Mouse (Mus musculus) large intestine, adult 2 months (tissue): ENCODE results near the gene Col3a1. TPM values are rescaled to one million over a fixed set of nuclear protein-coding genes. Genes with fewer than 3 reads are reported as not detected.

Experiments
- DNase-seq: peaks from one replicate; pipeline ENCODE4 v3.0.0-alpha.2; 2012; ENCODE audit warnings: low read depth, low spot score
- WGBS: fragments of 180-500 bp; shearing (Covaris S2); methylation state at CpG from one replicate; pipeline ENCODE4 v1.1.7; 2018; 5-methylcytosine and 5-hydroxymethylcytosine counted together
- polyA plus RNA-seq: library from polyadenylated mRNA; depleted of rRNA; stranded (reverse); fragments of >200 nt; gene quantifications from 2 replicates; pipeline ENCODE4 v1.2.3, GENCODE M21; 2012; rRNA removed

Gene Col3a1
- polyA plus RNA-seq, 1 experiment: 68.7 TPM

DNA sequence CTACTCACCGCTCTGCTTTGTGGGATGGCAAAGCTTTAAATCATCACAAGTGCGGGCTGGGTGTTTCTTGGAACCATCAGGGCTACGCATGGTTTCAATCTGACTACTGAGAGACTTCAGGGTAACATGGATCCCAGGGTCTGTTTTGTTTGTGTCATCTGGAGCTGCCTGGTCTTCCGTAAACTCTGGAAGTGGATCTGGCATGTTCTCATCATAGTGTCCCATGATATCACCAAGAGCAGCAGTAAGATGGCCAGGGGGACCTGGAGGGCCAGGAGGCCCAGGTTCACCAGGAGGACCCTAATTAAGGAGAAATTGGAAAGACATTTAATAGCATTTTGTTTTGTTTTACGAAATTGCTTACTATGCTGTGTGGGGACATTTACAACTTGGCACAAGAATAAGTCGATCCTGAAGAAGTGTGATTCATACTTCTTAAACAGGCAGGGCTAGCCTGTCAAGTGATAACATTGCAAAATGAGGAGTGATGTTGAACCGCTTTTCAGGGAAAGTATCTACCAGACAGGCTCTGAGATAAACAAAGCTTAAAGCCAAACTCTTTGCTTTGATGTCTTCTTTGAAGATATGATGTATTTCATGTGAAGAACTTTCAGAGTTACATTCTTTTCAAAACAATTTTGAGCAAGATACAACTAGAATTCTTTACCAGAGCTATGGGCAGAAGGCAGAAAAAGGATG is 68.8 kb downstream of the Col3a1 start:
- no peak for DNase-seq
- 63% methylated on average over 7 of the region's 7 CpGs for WGBS

DNA sequence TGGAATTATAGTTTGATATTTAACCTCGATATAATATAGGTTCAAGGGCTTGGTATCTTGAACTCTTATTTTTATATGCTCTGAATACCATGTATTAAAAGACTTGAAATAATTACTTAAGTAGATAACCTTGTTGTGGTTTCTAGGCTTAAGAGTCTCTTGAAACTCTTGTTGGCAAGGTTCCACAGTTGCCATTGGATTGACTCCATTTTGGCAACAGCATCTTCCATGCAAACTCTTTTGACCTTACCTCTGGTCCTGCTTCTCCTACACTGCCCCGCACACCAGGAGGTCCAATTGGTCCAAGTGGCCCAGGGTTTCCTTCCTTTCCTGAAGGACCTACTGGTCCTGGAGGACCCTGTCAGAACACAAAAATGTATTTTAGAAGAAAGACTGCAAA is 70.5 kb downstream of the Col3a1 start:
- no peak for DNase-seq
- 68% methylated on average over 2 of the region's 2 CpGs for WGBS

Other genes with a start within 250 kb of the Col3a1 start
- gene Col5a2, start 191.7 kb downstream of the Col3a1 start, polyA plus RNA-seq: 5.3 and 7.1 TPM in 2 replicates